Mouse (Mus musculus) liver, embryonic 14.5 days (tissue): ENCODE data around the gene Kcnk18. TPM values are rescaled to one million over a fixed set of nuclear protein-coding genes. Genes with fewer than 3 reads are reported as not detected.

Experiments
- ATAC-seq: fragments of 200-750 bp; cut with Nextera tagmentation; 2 replicates; pipeline ENCODE4 v1.8.0; 2017; ENCODE audit warnings: moderate number of reproducible peaks, mild to moderate bottlenecking, moderate library complexity; ENCODE audit not compliant: insufficient read depth
- DNase-seq, 3 experiments: peaks; one replicate each; pipeline ENCODE4 v3.0.0-alpha.2; 2012 to 2013; ENCODE audit warnings: low read depth in 3 of 3, low spot score in 3 of 3
- H3K27ac ChIP-seq: fragments of 300-500 bp; sonication (generic); 2 replicates; pipeline ENCODE4 v1.5.1; 2014; ENCODE audit warnings: moderate library complexity, mild to moderate bottlenecking, control low read depth, inconsistent platforms
- H3K27me3 ChIP-seq: fragments of 300-500 bp; sonication (generic); 2 replicates; pipeline ENCODE4 v1.6.1; 2014; ENCODE audit warnings: mild to moderate bottlenecking, low read length, moderate library complexity; ENCODE audit not compliant: control insufficient read depth, insufficient read depth
- H3K36me3 ChIP-seq: fragments of 300-500 bp; sonication (generic); replicated peaks from 2 replicates; pipeline ENCODE4 v1.6.1; 2014; ENCODE audit warnings: low read depth; ENCODE audit not compliant: control insufficient read depth, insufficient read depth
- H3K4me1 ChIP-seq, 2 experiments: fragments of 200-500 bp in 1 of 2; fragments of 300-500 bp in 1 of 2; sonication (generic) in 1 of 2; replicated peaks; 2 replicates each; pipeline ENCODE4 v1.6.1; 2012 to 2014; ENCODE audit warnings: antibody characterized with exemption in 1 of 2, inconsistent platforms in 1 of 2, low read length in 1 of 2; ENCODE audit not compliant: control insufficient read depth in 2 of 2, insufficient read depth in 2 of 2
- H3K4me2 ChIP-seq: fragments of 300-500 bp; sonication (generic); 2 replicates; pipeline ENCODE4 v1.6.1; 2014; ENCODE audit warnings: low read depth, mild to moderate bottlenecking, control low read depth, moderate library complexity
- H3K4me3 ChIP-seq, 2 experiments: fragments of 200-500 bp in 1 of 2; fragments of 300-500 bp in 1 of 2; sonication (generic) in 1 of 2; 2 replicates each; pipeline ENCODE4 v1.5.1; 2012 to 2014; ENCODE audit warnings: low read depth in 2 of 2, low read length in 2 of 2, mild to moderate bottlenecking in 2 of 2, control low read depth in 1 of 2, inconsistent platforms in 1 of 2, moderate library complexity in 1 of 2; ENCODE audit not compliant: insufficient read depth in 1 of 2
- H3K9ac ChIP-seq: fragments of 300-500 bp; sonication (generic); replicated peaks from 2 replicates; pipeline ENCODE4 v1.6.1; 2014; ENCODE audit warnings: mild to moderate bottlenecking, control low read depth, moderate library complexity
- H3K9me3 ChIP-seq: fragments of 300-500 bp; sonication (generic); 2 replicates; pipeline ENCODE4 v1.6.1; 2016; ENCODE audit warnings: low read length, mixed read lengths; ENCODE audit not compliant: control insufficient read depth
- CTCF ChIP-seq: IDR thresholded peaks from 2 replicates; pipeline ENCODE4 v1.5.1; 2016; ENCODE audit warnings: antibody characterized with exemption, low read depth, control low read depth
- EP300 ChIP-seq: IDR thresholded peaks from 2 replicates; pipeline ENCODE4 v1.6.1; 2016; ENCODE audit warnings: antibody characterized with exemption, low read depth
- WGBS: fragments of 180-500 bp; shearing (Covaris S2); extraction: QIAGEN DNeasy Blood & Tissue Kit; methylation state at CpG from one replicate; pipeline ENCODE4 v1.1.7; 2014; ENCODE audit not compliant: insufficient replicate concordance; 5-methylcytosine and 5-hydroxymethylcytosine counted together
- polyA plus RNA-seq, 2 experiments: library from polyadenylated mRNA; depleted of rRNA in 1 of 2; stranded (reverse) in 1 of 2; unstranded in 1 of 2; fragments of >200 nt; fragmentation: Nextera tagmentation in 1 of 2; extraction: Ambion mirVana in 1 of 2; gene quantifications; 2 replicates each; pipeline versions ENCODE4 v1.2.1 to v1.2.3; 2012 to 2014

The Kcnk18 gene
- polyA plus RNA-seq, 2 experiments, result not detected

DNA sequence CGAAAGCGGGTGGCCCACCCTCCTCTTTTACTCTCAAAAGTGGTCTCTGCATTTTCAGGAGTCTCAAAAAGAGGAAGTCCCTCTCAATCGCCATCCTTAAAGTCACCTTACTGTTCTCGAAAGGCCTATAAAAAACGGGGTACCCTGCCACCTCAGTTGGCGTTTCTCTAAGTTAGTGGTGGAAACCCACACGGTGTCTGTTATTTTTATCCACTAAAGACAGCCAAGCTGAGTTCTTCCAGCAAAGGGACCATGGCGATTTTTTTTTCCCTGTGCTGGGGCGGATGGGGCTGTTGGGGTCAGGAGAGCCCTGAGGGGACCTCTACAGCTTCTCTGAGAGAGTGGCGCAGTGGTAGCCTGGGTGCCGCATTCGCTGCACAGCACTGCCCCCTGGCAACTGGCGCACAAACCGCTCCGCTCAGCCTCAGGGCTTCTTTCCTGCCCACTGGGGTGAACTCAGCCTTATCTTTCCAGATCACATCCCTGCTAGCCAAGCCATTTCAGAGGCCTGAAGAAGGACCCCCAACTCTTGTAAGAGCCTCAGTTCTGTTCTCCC, 22.8 kb upstream of the Kcnk18 start:
- H3K4me2 ChIP-seq, result no peak overlapping the region
- no peak overlapping the region for H3K9ac ChIP-seq
- no peak overlapping the region for H3K27ac ChIP-seq
- H3K4me3 ChIP-seq, result no peak overlapping the region
- DNase-seq (no peak), ATAC-seq (no peak)
- H3K4me1 ChIP-seq, result no peaks in the 10 kb centered on the region
- peaks cover 64% of the 10 kb centered on the region for H3K27me3 ChIP-seq
- WGBS, result 5% methylated on average over 15 of the region's 15 CpGs
- H3K9me3 ChIP-seq, result no peaks in the 10 kb centered on the region; the same call in 1 of the 2 replicates
- no peaks in the 10 kb centered on the region for H3K36me3 ChIP-seq
- peak; percentile 58 for TF ChIP-seq CTCF
- no peak for TF ChIP-seq EP300

- DNase-seq (peak; percentile 3 to 14 (median 14)), ATAC-seq (no peak)
- Histone ChIP-seq H3K27ac (no peak overlapping the region), H3K36me3 (no peaks in the 10 kb centered on the region), H3K27me3 (peaks cover 47% of the 10 kb centered on the region), H3K9me3 (no peaks in the 10 kb centered on the region; the same call in 1 of the 2 replicates), H3K4me1 (no peaks in the 10 kb centered on the region), H3K4me2 (no peak overlapping the region), H3K4me3 (no peak overlapping the region), H3K9ac (no peak overlapping the region)
- TF ChIP-seq EP300 (no peak), CTCF (peak; percentile 95)
- 29% methylated on average over 7 of the region's 7 CpGs for WGBS
These were observed 20.9 kb upstream of the Kcnk18 start for GRCm38 (mm10) chr19:59198161-59198560.

DNA sequence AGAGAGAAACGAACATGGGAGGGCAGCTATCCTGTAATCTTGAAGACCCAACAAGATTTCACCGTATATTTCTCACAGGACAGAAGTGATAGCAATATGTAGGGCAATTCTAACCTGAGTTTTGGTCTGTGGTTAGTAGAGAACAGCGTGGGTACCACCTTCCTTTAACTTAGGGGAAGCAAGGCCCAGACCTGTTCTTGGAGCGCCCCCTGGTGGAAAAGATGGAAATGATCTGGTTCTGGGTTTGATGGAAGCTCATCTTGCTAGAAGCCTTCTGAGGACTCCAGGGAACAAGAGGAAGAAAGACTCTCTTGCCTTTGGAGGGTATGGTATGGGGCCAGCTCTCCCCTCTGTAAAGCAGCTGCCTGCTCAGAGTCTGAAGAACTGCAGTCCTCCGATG, 10.5 kb upstream of the Kcnk18 start:
- no peaks in the 10 kb centered on the region for H3K4me1 ChIP-seq
- TF ChIP-seq CTCF (peak; percentile 81), EP300 (no peak)
- no peaks in the 10 kb centered on the region for H3K9me3 ChIP-seq
- ATAC-seq (no peak), DNase-seq (peak; percentile 17 to 35 (median 18))
- no peak overlapping the region for H3K4me2 ChIP-seq
- no peak overlapping the region for H3K9ac ChIP-seq
- H3K27me3 ChIP-seq, result no peaks in the 10 kb centered on the region
- no peaks in the 10 kb centered on the region for H3K36me3 ChIP-seq
- no peak overlapping the region for H3K27ac ChIP-seq
- 27% methylated on average over 5 of the region's 5 CpGs for WGBS
- H3K4me3 ChIP-seq, result no peak overlapping the region

DNA sequence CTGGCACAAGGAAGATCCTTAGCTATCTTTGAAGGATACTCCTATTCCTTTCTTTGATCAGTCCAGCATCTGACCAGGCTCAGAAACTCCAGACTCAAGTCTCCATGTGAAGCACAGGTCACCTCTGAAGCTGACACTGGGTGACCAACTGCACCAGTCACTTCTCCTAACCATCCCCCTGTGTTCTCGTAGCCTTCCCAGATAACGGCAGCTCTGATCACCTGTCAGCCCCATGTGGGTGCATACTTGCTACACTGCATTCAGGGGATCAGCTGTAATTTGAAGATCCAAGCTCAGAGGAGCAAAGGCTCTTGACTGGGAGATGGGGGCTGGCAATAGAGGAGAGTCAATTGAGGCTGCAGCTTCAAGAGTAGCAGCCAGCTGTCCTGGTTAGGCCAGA, 10.0 kb upstream of the Kcnk18 start:
- no peak overlapping the region for H3K27ac ChIP-seq
- H3K27me3 ChIP-seq, result no peaks in the 10 kb centered on the region
- no peaks in the 10 kb centered on the region for H3K9me3 ChIP-seq
- no peaks in the 10 kb centered on the region for H3K4me1 ChIP-seq
- ATAC-seq, result no peak
- 33% methylated on average over 2 of the region's 2 CpGs for WGBS
- H3K4me2 ChIP-seq, result no peak overlapping the region
- no peak overlapping the region for H3K9ac ChIP-seq
- TF ChIP-seq EP300, result no peak
- TF ChIP-seq CTCF, result no peak
- no peak overlapping the region for H3K4me3 ChIP-seq
- DNase-seq, result no peak
- H3K36me3 ChIP-seq, result no peaks in the 10 kb centered on the region

DNA sequence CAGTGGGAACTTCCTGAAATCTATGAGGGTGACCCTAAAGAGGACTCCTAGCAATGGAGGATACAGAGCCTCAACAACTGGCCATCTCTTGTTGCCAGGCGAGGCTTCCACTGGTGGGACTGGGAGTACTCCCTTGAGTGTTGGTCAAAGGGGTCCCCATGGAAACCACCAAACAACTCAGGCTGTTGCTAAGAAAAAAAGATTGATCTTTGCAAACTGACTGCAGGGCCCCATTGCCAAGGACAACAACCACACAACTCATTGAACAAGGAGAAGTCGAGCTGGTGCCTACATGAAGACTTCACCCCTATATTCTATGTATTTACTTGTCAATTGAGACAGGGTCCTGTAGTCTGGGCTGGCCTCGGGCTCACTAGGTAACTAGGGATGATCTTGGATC, 2.1 kb upstream of the Kcnk18 start:
- no peak for ATAC-seq
- H3K27me3 ChIP-seq, result no peaks in the 10 kb centered on the region
- H3K4me2 ChIP-seq, result no peak overlapping the region
- H3K36me3 ChIP-seq, result no peaks in the 10 kb centered on the region
- 56% methylated on average over 3 of the region's 3 CpGs for WGBS
- H3K9me3 ChIP-seq, result no peaks in the 10 kb centered on the region
- H3K9ac ChIP-seq, result no peak overlapping the region
- no peak for TF ChIP-seq CTCF
- no peak for TF ChIP-seq EP300
- no peak for DNase-seq
- H3K27ac ChIP-seq, result no peak overlapping the region
- H3K4me3 ChIP-seq, result no peak overlapping the region
- no peaks in the 10 kb centered on the region for H3K4me1 ChIP-seq
